Mouse (Mus musculus) retina, adult 2 months (tissue): ENCODE data around the gene Cd83.

ENCODE experiments used
- DNase-seq: peaks from one replicate; pipeline ENCODE4 v3.0.0-alpha.2; 2012; ENCODE audit warnings: low read depth, low spot score

Cd83 gene

DNA sequence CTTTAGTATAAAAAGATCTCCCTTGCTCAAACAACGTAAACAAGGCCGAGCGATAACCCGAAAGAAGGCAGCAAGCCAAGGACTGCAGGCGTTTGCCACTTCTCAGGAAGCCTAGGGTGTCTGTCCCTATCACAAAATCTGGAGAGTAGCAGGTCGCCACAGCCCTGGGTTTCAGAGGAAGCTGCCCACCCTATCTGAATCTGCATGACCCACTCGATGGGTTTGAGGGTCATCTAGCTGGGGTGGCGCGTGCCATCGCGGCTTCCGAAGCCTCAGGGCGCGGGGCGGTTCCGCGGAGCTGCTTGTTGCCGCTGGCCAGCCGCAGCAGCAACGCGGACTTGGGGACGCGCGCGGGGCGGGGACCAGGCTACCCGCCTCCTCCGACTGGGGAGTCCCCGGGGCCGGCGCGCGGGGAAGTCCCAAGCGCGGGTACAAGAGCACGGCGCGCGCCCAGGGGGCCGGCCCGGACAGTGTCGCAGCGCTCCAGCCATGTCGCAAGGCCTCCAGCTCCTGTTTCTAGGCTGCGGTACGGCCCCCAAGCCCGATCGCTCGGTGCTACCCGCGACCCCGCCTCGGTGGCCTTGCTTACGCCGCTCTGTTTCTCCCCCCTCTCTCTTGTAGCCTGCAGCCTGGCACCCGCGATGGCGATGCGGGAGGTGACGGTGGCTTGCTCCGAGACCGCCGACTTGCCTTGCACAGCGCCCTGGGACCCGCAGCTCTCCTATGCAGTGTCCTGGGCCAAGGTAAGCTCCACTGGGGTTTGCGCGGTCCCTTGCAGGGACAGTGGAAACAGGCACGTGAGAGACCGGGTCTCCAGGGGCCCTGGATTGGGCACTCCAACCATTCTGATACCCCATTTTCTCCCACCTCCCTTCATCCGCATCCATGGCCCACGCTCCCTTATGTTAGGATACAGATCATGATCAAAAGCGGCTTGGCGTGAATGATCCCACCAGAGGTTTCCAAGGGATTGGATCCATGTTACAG is at the start of gene Cd83:
Cd83 (plus strand) TSS at position 51 of the 987 bp plus-strand sequence.
- no peak for DNase-seq

DNA sequence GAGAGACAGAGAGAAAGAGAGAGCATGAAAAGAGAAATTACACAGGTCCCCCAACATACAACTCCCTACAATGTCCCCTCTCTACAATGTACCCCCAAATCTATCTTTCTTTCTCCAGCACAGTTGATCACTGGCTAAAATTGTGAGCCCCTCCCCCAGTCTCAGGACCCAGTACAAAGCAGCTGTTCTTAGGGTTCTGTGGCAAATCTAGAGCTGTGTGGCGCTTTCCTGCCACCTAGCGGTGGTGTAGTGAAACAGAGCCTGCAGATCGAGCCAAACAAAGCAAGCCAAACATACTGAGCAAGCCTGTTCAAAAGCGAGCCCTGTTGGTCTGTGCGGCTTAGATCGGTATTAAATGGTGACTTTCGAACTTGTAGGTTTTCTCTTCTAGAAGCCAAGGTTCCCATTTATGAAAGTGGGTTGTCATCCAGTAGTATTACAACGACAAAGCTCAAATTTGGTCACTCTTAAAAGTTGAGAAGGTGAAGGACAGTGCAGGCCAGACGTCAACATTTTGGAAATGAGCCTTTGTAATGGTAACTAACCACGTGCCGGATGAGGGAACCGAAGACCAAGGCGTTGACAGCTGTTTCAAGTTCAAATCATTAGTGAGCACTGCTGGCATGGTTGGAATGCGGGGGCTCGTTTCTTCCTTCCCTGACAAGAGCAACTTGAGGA is 44.8 kb upstream of the Cd83 start:
- DNase-seq = peak; percentile 55

DNA sequence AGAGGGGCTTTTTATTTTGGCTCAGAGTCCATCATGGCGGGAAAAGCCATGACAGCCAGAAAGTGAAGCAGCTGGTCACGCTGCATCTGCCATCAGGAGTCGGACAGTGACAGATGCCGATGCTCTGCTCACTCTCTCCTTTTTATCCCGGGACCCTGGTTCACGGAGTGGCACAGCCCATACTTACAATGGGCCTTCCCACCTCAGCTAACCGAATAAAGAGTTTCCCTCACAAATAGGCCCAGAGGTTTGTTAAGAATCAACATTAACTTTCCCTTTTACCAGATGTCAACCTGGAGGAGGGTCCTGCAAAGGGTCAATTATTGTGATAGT is 44.3 kb upstream of the Cd83 start:
- no peak for DNase-seq

GRCm38 (mm10) chr13:43742677-43743076 is 41.9 kb upstream of the Cd83 start:
- DNase-seq = no peak

DNA sequence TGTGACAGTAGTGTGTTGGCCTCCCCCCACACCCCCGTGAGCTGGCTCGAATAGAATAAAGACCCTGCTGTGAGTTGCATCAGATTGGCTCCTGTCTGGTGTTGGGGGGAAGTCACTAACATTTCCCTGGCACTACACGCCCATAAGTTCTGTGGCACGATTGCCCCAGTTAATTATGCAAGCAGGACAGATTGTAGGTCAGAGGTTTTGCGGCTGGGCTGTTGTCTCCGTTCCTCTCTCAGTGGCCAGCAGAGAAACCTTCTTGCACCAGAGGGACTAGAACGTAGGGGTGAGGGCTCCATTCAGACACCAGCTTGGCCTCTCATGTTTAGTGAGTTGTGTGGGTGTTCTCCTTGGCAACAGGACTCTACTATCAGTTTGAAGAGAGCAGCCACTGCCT is 40.3 kb upstream of the Cd83 start:
- DNase-seq = no peak

DNA sequence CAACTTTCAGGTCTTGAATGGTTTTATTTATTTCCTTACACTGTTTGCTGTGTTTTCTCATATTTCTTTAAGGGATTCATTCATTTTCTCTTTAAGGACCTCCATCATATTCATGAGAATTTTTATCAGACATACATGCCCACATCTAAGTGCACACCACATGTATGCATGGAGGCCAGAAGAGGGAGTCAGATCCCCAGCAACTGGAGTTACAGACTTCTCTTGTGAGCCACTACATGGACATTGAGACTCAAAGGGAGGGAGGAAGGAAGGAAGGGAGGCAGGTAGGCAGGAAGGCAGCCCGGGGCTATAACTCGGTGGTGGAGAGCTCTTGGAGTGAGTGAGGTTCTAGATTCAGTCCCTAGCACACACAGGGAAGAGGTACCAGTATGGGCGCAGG is 34.3 kb upstream of the Cd83 start:
- DNase-seq = no peak

DNA sequence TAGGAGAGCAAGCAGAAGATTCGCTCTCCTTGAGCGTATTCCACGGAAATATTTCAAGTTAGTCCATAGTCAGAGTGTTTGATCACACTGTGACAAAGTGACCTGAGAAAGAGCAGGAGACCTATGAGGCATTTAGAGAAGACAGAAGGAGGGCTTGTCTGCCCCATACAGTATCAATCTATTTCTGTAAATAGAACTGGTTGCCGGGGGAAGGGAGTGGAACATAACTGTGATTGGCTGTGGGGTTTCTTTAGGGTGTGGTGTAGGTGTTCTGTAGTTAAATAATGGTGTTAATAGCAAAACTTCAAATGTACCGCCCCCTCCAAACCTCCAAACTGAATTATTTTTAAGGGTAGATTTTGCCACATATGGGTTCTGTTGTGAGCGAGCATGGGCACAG is 33.6 kb upstream of the Cd83 start:
- no peak for DNase-seq

- no peak for DNase-seq
Measured at GRCm38 (mm10) chr13:43752407-43752806, 32.2 kb upstream of the Cd83 start.

DNA sequence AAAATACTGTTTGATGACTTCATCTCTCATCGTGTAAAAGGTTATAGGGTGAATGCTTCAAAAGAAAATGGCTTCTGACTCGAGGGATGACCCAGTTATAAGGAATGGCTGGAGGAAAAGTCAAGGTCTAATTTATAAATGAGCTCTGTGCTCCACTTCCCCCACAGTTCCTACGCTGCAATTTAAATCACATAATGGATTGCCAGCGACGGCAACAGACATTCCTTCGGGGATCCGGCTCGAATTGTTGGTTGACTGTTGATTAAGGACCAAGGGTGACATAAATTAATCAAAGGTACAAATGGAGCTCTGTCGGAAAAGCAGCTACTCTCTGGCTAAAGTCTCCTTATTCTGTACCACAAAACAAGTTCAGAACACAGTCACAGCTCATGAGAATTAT is 30.9 kb upstream of the Cd83 start:
- no peak for DNase-seq

GRCm38 (mm10) chr13:43754455-43755128 is 30.0 kb upstream of the Cd83 start:
- DNase-seq = no peak

DNA sequence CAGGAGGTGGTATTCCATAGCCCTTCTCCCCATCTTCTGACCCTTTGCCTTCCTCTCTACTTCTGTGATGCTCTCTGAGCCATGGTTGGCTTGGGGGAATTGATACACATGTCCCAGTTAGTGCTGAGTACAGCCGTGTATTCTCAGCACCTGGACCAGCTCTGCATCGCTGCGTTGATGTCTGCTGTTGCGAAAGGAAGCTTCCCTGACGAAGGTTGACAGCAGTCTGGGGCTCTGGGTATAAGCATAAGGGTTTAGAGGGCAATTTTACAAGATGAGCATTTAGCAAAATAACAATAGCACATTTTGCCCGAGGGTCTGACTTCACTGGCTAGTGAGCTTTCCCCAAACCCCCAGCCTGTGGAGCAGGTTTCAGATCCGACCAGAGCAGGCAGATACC is 29.0 kb upstream of the Cd83 start:
- no peak for DNase-seq

DNA sequence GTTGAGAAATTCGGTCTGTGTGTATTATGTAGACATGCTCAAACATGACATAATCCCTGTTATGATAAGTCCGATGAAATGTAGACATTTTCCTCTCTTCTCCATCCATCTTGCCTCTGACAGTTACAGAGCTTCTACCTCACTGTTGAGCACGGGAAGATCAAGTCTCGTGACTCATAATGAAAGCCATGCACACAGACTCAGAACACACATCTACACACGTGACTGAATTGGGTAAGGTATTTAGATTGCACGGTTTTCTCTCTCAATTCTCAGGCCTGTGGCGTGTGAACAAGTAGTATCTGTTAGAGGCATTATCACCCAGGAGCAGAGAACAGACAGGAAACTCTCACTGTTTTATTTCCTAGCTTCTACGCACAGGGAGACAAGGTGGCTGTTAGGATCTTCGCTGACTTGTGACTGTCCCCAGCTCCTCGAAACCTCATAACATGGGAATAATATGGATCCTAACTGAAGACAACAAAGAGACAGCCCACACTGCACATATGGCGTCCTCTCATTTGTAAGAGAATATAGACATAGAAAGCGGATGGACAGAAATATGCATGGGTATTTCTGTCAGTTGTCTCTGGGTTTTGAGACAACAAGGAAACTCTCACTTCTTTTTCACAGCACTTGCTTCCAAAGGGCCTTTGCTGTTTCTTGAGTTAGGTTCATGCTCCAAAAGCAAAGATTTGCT is 23.3 kb upstream of the Cd83 start:
- DNase-seq = no peak

DNA sequence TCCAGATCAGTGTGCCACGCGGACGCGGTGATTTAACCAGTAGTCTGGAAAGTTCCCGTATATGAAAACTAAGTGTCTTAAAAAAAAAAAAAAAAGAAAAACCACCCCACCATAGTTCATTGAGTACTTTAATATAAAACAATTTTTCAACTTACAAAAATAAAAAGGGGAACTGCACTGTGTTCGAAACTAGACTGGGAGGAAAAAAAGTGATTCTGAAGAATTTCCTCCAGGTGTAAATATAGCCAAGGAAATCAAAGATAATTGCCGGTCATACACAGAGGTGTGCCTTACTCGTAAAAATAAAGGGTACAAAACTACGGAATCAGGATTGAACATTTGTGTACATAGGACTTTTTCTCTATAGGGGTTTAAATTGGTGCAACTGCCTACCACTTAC is 21.7 kb upstream of the Cd83 start:
- DNase-seq = no peak

DNA sequence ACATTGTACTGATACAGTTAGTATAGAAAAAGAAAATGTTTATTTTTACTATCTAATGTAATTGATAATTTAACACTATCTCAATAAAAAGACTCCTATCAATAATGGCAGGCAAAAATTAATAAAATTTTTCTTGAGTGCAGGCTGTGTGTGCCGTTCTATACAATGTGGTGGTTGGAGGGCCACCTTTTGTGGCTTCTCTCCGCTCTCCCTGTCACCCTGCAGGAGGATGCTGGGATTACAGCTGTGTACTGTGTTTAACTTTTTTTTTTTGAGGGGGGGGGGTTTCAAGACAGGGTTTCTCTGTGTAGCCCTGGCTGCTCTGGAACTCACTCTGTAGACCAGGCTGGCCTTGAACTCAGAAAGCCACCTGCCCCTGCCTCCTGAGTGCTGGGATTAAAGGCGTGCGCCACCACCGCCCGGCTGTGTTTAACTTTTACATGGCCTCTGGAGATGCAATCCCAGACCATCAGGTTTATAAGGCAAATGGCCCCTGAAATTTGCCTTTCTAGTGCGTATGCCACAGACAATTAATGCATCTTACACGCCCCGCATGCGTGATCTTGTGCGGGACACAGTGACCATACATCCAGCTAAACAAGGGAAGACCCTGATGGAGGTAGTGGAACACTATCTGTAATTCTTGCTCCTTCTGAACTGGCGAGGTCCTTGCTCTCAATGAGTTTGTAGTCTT is 21.1 kb upstream of the Cd83 start:
- no peak for DNase-seq

DNA sequence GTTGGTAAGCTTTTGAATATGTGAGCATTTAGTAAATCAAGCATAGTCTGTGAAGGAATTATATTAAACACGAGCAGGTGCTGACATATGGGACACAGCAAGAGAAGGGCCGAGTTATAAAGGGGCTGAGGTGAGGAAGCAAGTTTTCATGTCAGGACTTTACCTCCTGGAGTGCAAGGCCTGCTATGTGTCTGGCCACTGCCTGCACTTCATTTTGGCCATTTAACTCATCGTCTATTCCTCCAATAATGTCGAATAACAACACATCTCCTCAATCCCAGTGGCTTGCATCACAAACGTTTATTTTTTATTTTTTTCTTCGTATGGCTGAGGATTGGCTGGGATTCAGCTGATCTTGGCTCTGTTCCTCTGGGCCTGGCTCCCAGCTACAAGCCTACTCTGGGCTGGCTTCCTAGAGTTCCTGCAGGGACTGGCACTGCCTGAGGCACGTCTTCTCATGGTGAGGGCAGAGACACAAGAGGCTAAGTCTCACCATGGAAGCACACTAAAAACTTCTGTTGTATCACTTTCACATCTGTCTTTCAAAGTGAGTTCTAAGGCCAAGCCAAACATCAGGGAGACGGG is 20.5 kb upstream of the Cd83 start:
- DNase-seq = no peak

- no peak for DNase-seq
Measured at GRCm38 (mm10) chr13:43765293-43765814, 19.2 kb upstream of the Cd83 start.

DNA sequence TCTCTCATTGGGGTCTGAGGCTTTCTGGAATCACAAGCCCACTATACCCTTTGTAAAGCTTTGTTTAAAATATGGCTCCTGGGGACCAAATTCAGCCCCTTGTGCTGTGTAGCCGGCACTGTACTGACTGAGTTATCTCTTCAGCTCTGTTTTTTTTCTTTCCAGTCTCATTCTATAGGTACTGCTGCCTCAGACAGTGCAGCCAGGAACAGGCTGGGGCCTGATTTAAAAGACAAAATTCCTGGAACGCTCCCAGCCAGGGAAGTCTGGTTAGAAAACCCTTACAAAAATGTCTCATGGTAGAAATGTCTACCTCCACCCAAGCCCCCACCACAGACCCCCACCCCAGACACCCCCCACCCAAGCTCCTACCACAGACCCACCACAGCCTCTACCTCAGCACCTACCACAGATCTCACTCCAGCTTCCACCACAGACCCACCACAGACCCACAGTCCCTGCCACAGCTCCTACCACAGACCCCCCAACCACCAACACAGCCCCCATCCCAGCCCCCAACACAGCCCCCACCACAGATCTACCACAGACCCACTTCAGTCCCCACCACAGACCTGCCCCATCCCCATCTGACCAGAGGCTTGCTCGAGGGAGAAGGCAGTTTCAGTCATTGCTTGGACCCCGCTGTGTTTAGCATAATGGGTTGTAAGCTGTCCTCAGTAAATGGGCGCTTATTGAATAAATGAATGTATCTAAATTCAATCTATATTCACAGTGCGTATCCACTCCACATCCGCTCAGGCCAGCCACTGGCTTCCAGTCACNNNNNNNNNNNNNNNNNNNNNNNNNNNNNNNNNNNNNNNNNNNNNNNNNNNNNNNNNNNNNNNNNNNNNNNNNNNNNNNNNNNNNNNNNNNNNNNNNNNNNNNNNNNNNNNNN is 17.5 kb upstream of the Cd83 start:
- DNase-seq = no peak

DNA sequence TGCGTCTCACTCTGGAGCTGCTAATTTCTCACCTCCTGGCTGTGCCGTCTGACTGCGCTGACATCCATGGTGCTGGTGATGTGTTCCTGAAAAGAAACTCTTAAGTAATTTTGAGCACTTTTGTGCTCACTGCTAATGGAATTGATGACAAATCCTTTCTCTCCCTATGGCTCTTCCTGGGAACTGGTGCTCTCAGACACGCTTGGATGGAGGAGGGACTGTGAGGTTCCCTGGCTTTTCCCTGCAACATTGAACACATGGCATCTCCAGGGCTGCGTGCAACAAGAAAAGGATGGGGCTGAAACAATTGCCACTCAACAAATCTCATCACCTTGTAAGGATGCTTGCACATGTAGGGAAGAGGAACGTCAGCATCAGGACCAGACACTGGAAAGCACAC is 11.6 kb upstream of the Cd83 start:
- DNase-seq = no peak

GRCm38 (mm10) chr13:43773965-43774566 is 10.5 kb upstream of the Cd83 start:
- DNase-seq = no peak
